Mouse (Mus musculus): Measurements from ENCODE around the gene Shbg.

Shbg gene

DNA sequence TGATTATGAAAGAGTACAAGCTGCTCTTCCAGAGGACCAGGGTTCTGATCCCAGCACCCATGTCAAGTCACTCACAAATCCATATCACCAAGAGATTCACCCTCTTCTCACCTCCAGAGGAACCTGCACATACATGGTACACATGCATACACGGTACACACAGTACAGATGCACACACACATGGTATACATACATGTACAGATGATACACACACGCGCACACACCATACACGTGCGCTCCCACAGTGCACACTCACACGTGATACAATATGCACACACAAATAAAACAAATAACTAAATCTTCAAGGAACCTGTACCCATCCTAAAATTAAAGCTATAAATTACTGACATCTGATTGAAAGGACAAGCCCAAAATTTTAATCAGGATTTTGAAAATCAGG lies 22.9 kb downstream of the Shbg start:
- DNase-seq (ENCODE audit: low spot score), result no peak

DNA sequence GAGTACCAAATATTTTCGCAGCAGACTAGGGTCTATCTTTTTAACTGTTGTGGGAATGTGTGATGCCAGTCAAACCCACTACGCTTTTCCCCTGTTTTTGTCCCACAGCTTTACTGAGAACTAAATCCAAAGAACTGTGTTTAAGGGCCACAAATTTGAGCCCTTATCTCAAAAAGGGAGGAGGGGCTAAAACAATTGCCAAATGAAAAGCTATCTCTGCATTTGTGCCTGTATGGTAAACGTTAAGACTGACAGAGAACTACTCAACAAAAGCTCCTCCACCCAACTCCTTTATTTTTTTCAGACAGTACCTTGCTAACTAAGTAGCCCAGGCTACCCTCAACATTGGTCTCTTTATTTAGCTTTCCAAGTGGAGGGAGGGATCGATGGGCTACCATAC lies 24.9 kb downstream of the Shbg start:
- DNase-seq (ENCODE audit: low spot score), result no peak

DNA sequence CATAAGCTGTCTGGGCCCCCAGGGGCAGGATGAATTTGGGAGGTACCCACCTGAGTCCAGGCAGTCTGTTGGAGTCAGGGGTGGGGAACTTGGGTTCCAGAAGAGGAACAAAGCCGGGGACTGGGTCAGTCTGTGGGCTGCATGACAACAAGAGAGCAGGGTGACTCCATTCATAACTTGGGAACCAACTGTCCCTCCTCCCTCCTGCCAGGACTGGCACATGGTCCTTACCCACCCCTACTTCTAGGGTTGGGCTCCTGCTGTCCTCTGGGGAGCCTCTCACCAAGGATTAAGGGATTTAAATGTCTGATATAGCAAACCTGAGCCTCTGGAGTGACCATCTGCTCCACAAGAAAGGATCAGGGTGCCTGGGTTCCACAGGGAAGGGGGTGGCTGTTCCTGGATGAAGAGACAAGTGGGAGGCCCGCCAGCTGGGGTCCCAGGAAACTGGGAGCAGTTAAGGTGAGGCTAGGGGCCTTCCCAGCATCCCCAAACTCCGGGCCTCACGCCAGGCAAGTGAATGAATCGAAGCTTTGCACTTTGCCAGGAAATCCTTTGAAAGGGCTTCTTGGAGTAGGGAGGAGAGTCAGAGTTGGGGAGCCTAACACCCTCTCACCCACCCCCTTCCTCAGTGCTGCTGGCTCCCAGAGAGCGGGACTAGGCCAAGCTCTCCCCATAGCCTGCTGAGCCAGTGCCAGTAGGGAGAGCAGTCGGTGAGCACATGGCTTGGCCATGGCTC lies 25.6 kb downstream of the Shbg start:
- no peak for DNase-seq (ENCODE audit: low spot score)

DNA sequence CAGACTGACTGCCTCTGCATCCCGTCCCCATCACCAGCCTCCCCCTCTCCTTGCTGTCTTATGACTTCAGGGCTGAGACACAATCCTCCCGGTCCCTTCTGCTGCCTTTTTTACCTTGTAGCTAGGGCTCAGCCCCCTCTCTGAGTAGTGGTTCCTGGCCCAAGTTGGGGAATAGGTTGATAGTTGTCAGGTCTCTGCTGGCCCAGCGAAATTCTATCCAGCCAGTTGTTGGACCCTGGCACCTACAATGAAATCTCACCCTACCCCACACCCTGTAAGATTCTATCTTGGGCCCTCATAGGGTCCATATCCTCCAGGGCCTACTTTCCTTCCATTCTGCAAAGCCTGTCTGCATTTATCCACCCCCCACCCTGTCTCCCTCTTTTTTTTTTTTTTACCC lies 26.3 kb downstream of the Shbg start:
- DNase-seq (ENCODE audit: low spot score), result no peak

DNA sequence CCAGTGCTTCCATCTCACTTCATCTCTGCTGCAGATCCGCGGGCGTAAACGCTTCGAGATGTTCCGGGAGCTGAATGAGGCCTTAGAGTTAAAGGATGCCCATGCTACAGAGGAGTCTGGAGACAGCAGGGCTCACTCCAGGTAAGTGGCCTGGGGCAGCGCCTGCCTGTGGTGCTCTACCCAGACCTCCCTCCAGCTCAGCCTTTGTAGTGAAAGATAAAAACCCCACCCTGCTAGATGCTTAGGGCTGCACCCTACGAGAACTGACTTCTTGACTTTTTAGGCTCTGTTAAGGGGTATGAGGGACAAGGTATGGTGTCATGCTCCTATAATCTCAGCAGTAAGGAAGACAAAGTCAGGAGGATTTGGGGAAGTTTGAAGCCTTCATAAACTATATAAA lies 27.1 kb downstream of the Shbg start:
- DNase-seq (ENCODE audit: low spot score), result no peak

DNA sequence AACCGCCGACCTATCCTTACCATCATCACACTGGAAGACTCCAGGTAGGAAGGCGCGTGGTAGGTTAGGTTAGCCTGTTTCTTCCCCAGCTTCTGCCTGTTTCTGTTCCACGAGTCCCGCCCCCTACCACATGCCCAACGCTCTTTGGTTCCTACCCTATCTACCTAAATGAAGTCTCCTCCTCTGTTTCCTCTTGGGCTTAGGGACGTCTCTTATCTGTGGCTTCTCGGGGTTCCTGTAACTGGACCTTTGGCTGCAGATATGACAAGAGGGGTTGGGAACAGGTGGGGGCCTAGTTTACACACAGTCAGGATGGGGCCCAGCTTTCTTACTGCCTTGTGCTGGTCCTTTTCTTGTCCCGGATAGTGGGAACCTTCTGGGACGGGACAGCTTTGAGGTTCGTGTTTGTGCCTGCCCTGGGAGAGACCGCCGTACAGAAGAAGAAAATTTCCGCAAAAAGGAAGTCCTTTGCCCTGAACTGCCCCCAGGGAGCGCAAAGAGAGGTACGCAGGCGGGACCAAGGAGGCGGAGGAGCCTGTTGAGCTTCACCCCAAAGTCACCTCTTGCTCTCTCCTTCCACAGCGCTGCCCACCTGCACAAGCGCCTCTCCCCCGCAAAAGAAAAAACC lies 28.4 kb downstream of the Shbg start:
- no peak for DNase-seq (ENCODE audit: low spot score)

DNA sequence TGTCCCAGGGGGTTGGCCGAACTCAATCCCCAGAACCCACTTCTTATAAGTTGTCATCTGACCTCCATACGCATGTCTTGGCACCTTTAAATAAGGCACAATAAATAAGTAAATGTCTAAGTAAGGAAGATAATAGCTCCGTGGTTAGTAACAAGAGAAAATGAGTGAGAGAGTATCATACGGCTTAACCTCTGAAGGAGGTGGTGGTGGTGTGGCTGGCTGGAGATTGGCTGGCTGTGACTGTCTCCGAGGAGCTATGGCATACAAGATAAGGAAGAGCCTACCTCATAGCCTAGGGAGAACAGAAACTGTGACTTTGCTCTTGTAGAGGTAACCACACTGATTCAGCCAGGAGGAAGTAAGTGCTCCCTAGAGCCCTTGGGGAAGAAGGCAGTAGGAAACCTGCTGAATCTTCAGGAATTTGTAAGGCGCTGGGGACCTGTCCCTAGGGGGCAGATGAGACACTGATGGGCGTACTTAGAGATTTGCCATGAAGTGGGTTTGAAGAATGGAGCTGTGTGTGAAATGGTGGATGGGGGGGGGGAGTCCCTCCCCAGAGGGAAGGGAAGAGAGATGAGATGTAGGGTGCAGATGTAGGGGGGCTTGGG lies 31.9 kb downstream of the Shbg start:
- no peak for DNase-seq (ENCODE audit: low spot score)

DNA sequence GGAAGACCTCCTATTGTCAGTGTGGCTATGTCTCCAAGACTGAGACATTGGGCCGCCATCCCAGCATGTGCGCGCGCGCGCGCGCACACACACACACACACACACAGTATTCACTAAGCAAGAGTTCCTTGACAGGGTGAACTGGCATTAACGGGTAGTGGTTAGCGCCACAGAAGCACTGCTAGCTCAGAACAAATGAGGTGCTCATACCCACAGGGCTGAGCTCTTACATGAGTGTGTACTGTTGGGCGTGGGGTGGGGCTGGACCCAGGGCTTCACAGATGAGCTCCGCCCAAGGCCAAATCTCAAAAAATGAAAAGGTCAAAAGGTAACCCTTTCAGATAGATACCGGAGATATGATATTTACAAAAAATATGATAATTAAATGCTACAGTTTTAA lies 32.8 kb downstream of the Shbg start:
- no peak for DNase-seq (ENCODE audit: low spot score)

DNA sequence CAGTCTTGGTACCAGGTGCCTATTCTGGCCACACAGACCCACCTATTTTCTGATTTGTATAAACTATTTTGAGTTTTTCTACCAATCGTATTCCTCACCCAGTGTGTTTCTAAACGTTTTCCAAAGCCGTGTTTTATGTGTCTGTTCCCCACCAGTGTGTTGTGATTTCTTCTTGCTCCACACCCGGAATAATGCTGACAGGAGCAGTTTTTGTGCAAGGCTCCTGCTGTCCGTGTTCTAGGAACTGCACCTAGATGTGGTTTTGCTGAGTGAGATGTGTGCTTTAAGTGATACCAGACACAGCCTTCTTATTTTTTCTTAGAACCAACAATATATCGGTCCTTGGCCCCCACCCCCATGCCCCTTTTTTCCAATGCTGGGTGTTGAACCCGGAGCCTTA lies 33.7 kb downstream of the Shbg start:
- DNase-seq (ENCODE audit: low spot score), result no peak

DNA sequence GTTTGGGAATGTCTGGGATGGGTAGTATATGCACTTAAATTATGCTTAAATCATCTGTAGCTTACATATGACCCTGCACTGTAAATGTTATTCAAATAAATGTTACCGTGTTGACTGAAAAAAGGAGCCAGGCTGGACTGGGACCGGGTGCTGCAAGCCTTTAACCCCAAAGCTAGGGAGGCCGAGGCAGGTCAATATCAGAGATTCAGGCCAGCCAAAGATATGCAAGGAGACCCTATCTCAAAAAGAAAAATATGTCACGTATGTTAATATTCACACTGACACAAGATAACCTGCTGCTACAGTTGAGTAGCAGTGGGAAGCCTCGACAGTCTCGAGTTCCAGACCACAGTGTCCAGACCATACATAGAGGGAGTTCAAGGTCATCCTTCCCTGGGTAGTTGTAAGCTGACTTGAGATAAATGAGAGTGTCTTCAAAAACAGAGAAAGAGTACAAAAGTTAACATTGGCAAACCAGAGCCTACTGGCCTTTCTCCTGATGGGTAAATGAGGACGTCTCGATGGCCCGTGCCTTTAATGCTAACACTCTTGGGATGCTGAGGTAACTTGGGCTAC lies 35.4 kb downstream of the Shbg start:
- no peak for DNase-seq (ENCODE audit: low spot score)

DNA sequence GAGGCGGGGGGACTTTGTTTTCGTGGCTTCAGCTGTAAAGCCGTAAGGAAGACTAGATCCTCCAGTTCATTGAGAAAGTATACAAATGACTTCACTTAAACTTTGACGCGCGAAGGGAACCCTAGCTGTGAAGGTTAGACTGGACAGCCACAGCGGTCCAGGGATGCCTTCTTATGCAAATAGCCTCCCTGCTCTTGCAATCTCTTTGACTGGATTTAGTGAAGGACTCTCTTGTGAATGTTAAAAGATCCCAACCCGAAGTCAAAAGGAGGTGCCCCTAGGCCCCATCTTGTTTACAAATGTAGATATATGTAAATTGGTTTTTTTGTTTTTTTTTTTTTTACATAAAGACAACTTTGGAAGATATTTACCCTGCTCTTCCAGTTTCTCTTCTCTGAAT lies 35.9 kb downstream of the Shbg start:
- no peak for DNase-seq (ENCODE audit: low spot score)

DNA sequence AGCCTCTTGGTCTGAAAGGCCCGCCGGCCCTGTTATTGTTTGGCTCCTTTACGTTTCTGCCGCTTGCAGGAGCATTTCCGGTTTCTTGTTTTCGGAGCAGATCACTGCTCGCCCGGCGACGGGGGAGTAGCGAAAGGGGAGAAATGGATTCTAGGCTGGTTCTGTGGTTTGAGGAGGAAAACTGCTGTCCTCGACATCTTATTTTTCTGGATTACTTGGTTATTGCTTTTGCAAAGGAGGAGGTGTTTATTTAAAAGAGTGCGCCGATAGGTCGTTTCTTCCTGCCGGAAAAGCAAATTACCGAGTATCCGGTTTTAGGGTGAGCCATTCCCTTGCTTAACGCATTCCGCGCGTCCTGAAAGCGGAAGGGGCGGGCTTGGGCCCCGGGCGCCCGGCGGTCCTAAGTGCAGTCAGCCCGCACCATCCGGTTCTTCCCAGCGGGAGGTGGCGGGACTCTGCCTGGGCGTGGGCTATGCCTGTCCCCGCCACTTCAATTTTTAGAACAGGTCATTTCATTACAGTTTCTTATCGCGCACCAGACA lies 36.5 kb downstream of the Shbg start:
- peak; percentile 77 for DNase-seq (ENCODE audit: low spot score)

DNA sequence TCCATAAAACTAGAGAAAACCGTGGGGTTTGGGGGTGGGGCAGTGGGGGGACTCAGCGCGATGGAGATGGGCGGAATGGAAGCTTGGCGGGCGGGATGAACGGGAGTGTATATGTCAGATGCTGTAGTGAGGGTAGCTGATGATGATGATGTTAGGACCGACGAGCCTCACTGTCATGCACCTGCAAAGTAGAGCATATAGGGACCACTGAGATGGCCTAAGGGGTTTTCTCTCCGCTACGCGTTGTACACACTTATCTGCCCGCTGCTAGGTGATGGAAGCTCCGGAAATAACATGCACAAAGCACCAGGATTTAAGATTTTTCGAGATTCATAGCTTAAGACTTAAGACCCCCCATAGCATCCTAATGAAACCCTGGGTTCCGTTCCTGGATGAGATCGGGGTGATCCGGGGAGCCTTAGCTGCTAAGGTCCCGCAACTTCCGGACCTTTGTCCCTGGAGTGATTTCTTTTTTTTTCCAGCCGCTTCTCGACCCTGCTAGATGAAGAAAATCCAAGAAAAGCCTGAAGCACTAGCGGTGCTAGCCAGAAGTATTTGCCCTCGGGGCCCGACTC lies 37.0 kb downstream of the Shbg start:
- DNase-seq (ENCODE audit: low spot score), result no peak

DNA sequence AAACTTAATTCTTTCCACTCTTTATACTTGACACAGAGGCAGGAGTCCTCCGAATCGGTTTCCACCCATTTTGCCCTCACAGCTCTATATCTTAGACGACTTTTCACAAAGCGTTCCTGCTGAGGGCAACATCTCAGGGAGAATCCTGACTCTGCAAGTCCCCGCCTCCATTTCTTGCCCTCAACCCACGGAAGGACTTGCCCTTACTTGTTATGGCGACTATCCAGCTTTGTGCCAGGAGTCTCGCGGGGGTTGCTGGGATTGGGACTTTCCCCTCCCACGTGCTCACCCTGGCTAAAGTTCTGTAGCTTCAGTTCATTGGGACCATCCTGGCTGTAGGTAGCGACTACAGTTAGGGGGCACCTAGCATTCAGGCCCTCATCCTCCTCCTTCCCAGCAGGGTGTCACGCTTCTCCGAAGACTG lies 37.6 kb downstream of the Shbg start, which contains the start of the genes Wrap53 and Trp53:
Gene Wrap53 (minus strand): TSS at position 165 of the 424 bp plus-strand sequence.
Gene Trp53 (plus strand): TSS at position 269 of the 424 bp plus-strand sequence.
- peak; percentile 74 for DNase-seq (ENCODE audit: low spot score)

DNA sequence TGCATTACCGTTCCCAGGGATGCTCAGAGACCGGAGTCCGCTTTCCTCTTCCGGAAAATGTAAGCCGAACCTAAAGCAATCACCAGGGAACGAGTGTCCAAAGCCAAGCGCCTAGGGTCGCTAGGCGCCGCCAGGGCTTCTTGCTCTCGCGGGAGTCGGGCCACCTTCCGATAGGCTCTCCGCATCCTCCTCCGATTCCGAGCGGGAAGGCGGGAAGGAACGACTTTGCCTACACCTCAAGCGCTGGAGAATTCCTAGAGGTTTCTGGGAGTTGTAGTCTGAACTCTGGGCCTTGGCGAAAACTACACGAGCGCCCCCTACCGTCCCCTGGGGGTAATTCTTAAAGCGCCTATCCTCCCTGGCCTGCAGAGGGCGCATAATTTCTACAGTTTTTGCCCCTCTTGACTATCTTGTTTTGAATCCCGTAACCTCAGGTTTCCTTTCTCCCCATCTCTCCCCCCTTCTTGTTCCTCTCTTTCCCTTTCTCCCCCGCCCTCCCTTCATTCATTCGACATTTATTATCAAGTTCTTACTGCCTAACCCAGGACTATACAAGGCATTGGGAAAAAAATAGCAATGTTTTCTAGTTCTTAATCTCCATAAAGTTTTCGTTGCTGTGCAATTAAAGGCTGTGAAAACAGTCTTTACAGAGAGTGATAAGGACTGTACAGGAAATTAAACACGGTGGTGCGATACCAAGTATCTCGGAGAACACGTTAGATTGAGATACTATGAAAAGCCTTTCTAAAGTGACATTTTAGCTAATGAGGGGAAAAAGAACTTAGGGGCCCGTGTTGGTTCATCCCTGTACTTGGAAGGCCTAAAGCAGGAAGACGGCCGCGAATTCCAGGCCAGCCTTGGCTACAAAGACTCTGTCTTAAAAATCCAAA lies 38.3 kb downstream of the Shbg start:
- peak; percentile 98 for DNase-seq (ENCODE audit: low spot score)

DNA sequence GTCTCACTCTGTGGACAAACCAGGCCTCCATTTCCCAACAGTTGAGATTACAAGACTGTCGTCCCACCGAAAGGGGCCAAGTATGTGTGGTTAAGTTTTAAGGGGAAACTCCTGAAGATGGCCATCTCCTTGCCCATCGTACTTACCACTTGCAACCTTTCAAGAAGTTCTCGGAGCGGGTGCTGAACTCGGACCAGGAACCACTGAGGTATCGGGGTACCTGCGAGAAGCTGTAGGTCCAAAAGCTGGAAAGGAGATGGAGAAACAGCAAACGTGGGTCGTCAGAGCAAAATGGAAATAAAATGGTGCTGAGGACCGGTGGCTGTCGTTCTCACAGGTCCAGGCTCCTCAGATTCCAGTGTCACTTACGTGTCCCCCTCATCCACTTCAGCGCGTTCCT lies 39.4 kb downstream of the Shbg start:
- DNase-seq (ENCODE audit: low spot score), result no peak

DNA sequence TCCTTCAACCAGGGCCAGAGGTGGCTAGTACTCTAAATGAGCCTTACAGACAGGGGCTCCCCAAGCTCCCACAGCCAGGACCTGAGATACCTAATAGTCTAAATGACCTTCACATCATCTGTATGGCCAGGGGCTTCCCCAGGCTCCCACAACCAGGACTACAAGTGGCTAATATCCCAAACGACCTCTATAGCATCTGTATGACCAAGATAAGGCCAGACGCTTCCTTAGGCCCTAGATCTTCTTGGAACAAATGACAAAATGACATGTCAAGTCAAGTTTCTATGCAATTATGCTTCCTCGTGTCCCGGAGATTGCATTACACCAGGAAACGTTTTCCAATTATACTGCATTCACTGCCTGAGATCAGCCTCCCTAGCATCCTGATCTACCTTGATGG lies 41.4 kb downstream of the Shbg start:
- no peak for DNase-seq (ENCODE audit: low spot score)

DNA sequence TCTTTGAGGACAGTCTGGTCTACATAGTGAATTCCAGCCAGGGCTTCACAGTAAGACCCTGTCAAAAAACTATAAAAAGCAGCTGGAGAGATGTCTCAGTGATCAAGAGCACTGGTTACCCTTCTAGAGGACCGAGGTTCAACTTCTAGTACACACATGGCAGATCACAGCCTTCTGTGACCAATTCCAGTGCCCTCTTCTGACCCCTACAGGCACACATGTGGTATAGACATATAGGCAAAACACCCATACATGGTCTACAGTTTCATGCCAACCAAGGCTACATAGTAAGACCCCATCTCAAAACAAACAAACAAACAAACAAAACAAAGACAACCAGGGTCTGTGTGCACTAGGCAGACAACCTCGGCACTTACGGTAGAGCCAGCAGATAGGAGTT lies 42.5 kb downstream of the Shbg start:
- DNase-seq (ENCODE audit: low spot score), result no peak

DNA sequence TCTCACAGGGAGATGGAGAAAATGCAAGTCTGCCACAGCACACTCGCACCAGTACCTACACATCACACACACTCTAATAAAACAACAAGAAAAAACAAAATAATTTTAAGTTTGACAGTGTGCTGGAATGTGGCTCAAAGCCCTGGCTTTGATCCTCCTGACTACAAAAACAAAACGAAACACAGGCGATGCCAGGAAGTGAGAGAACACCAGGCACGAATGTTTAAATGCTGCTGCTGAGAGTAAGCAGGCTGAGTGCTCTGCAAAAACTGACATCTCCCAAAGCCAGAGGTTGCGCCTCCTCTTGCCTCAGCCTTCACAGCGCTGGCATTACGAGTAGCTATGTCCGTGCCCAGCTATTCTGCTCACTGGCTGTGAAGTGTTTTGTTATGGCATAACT lies 52.6 kb downstream of the Shbg start:
- DNase-seq (ENCODE audit: low spot score), result no peak

Measured in ovary, postnatal 14 days (tissue).